Mouse (Mus musculus) right cerebral cortex, postnatal 10 days (tissue): ENCODE data around the gene Ccnq.
"Not testable (repeated sequence)": the region's sequence is repeated elsewhere in the genome, so short reads cannot be mapped to it uniquely, and the experiment has no call there.

Source experiments
- DNase-seq, 2 experiments: peaks; one replicate each; pipeline ENCODE4 v3.0.0; 2021; ENCODE audit warnings: low spot score in 2 of 2

Gene Ccnq

DNA sequence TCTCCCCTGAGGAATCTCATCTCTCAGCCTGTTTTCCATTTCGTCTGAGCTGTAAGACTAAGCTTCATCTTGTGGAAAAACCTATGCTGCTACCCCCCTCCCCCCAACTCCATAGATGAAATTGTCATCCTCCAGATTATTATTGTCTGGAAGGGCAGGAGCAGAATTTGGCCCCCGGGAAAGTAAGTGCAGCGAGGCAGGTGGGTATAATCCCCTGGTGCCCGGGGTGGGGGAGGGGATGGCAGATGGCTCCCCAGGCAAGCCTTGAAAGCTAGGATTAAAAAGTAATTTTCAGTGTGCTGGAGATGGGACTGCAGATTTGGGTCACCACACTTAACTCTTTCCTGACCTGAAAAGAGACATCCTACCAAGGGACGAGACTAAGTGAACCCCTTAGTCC is 10.7 kb upstream of the Ccnq start:
- DNase-seq = no peak

- no peak for DNase-seq
Observed at GRCm38 (mm10) chr11:78761086-78761485, 9.6 kb upstream of the Ccnq start.

- no peak for DNase-seq
Observed at GRCm38 (mm10) chr11:78755299-78755698, 3.8 kb upstream of the Ccnq start.

DNA sequence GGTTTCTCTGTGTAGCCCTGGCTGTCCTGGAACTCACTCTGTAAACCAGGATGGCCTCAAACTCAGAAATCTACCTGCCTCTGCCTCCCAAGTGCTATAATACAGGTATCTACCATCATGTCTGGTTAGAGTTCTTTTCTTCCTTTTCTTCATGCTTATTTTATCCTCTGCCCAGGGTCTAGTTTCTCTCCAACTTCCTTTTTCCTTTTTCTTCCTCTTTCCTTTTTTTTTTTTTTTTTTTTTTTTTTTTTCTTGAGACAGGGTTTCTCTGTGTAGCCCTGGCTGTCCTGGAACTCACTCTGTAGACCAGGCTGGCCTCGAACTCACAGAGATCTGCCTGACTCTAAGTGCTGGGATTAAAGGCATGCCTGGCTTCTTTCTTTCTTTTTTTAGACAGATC is 2.6 kb upstream of the Ccnq start:
- not testable (repeated sequence) for DNase-seq

GRCm38 (mm10) chr11:78753183-78753582 is 1.7 kb upstream of the Ccnq start:
- no peak for DNase-seq

GRCm38 (mm10) chr11:78751843-78752203 is 294 bp upstream of the Ccnq start:
- DNase-seq = no peak

DNA sequence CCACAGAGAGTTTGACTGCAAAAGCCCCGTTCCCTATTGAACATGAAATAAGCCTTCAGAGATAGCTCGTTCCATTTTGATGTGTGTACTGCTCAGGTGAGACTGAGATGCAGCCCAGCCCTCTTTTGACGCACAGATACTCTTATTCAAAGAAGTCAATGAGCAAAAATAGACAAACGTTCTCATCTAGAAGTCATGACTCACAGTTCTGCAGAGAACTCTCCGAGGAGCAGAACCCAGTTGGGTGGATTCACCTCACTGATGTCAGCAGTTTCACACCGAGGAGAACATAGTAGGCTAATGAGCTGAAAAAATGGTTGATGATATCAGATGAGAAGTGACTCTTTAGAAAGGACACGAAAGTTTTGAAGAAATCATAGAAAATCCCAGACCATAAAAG is 5.3 kb downstream of the Ccnq start:
- no peak for DNase-seq

DNA sequence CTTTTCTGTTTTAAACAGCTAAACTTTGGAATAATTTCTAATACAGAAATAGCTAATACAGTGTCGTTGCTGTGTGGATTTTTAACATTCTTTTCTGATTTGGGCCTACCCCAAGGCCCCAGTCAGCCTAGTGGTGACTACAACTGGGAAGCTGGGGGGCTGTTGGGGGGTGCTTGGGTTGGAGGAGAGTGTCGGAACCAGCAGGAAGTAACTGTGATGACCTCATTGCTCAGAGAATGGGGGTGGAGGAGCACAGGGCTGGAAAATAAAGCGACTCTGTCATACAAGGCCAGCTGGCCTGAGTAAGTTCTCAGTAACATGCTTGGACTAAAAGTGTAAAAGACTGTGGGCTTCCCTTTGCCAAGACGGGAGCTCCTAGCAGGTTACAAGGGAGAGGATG is 6.1 kb downstream of the Ccnq start:
- no peak for DNase-seq

DNA sequence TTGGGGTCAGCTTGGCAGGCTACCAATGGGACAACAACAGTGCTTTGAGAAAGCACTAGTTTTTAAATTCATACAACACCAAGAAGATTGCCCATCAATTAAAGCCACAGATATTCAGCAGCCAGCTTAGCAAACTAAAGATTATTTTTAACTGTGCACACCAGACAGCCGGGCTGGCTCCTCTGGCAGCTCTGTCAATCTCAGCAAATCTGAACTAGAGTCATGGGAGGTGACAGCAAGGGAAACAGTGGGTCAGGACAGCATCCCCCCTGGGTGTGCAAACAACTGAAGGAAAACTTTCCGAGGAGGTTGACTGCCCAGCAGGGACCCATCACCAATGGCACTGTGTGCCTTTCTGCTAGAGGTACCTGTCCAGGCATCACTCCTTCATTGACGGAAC is 9.1 kb downstream of the Ccnq start:
- no peak for DNase-seq

DNA sequence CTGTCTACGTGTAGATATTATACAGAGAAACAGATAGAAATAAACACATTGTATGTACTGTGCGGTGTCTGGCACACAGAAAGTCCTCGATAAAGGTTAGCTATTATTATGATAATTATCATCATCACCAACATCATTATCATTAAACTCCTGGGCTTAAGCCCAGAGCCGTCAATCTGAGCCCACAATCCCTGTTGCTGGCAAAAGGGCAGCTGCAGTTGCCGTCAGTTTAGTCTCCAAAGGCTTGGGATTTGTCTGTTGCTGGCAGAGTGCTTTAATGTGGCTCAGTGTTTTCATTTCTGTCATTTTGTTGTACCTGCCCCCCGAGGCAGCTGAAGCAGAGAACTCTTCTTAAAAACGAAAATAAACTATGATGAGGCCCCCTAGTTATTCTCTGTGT is 9.6 kb downstream of the Ccnq start:
- DNase-seq = peak in 1 of 2 experiments; percentile 38

DNA sequence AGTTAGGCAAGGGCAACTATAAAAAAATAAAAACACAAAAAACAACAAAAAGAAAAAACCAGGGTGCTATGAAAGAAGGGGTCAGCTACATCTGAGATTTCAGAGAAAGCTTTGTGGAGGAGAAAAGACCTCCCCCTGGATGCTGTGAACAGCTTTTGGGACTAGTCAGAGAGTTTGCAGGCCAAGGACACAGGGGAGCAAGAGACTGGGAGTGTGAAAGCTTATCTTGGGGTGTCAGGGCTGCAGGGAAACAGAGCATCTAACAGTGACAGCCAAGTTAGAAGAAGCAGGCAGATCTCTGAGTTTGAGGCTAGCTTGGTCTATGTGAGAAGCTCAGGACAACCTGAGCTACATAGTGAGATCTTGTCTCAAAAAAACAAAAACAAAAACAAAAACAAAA is 12.2 kb downstream of the Ccnq start:
- no peak for DNase-seq

DNA sequence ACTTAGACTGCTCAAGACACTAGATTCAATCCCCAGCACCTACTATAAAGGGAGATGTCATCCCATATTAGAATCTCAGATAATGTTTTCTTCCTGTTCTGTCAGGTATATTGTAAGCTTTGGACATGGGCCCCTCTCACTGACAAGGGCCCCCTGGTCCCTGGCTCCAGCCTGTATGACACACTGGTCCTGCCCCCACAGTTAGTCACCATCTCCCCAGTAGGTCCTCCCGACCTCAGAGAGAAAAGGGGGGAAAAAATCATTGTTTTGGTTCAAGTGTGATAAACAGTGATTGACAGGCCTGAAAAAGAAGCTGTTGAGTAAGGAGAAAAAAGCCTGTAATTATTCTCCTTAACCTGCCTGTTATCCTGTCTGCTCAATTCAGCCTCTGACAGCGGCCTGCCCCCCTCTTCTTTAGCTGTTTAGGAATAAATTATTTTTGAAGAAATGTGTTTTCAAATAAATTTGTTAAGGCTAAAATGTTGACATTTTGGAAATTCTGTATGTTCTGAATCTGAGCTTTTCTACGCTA is 14.6 kb downstream of the Ccnq start:
- DNase-seq = no peak

GRCm38 (mm10) chr11:78735168-78735567 is 16.4 kb downstream of the Ccnq start:
- no peak for DNase-seq

- DNase-seq = no peak
Observed at GRCm38 (mm10) chr11:78732619-78733018, 18.9 kb downstream of the Ccnq start.

- no peak for DNase-seq
Observed at GRCm38 (mm10) chr11:78730902-78731301, 20.6 kb downstream of the Ccnq start.

GRCm38 (mm10) chr11:78728041-78728440 is 23.5 kb downstream of the Ccnq start:
- DNase-seq = no peak

DNA sequence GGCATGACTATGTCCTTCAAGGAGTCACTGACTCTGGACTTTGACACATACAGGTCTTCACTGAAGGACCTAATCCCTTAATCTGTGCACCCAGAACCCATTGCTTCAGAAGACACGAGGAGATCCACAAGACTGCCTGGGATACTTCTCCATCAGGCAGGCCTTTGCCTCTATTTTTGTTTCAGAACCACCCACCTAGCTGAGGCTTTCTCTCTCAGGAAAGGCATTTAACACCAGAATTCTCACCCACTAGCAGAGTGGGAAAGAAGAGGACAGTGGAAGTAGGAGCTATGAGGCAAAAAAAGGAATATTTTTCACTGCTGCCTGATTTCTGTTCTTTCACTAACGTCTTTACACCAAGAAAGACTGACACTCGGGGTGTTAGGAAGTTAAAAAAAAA is 25.2 kb downstream of the Ccnq start:
- no peak for DNase-seq

DNA sequence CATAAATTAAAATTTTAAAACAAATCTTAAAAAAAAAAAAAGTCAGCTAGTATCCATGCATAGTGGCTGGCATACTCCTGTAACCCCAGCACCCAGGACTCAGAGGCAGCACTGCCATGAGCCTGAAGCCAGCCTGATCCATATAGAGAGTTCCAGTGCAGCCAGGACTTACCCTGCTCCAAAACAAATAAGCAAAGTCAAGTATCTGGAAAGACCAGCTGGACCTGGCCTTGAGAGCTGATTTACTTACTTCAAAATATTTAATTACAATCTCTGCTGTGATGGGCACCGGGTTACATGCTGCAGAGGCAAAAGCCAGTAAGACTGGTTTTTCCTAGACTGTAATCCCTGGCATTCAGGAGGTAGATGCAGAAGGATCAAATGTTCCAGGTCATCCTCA is 26.7 kb downstream of the Ccnq start:
- DNase-seq = no peak

GRCm38 (mm10) chr11:78721419-78721818 is 30.1 kb downstream of the Ccnq start:
- no peak for DNase-seq

DNA sequence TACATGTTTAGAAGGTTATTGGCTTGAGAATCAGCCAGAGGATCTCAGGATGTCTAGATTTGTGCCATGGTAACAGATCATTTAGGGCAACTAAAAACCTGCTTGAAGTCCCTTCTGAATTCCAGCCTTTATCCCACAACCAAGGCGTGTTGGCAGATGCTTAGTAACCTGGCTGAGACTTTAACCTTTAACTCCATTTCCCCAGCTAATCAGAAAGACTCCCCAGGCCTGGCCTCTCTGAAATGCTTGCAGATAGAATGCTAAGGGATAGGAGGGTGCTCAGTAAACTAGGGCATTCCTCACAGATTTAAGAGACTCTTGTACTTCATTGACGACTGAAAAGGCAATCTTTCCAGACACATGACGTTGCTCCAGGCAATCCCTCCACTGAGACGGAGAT is 33.9 kb downstream of the Ccnq start:
- DNase-seq = no peak

DNA sequence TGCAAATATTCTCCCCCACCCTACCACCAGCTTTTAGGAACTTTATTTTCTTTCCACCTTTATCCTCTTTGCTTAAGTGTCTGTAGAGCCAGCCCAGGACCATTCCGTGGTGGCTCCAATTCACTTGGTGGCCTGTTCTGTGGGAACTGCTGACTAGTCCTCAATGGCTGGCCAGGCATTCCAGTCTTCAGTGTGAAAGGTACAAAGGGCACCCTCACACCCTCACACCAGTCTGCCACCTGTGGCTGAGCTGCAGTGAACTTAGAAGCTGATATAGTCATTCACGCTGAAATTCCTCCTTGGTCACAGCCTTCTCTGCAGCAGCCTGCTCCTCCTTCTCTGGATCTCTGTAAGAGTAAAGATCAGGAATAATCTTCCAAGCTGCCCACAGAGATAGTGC is 42.9 kb downstream of the Ccnq start:
- DNase-seq = no peak

- DNase-seq = no peak
Observed at GRCm38 (mm10) chr11:78706026-78706425, 45.5 kb downstream of the Ccnq start.

- no peak for DNase-seq
Observed at GRCm38 (mm10) chr11:78703085-78703484, 48.4 kb downstream of the Ccnq start.

DNA sequence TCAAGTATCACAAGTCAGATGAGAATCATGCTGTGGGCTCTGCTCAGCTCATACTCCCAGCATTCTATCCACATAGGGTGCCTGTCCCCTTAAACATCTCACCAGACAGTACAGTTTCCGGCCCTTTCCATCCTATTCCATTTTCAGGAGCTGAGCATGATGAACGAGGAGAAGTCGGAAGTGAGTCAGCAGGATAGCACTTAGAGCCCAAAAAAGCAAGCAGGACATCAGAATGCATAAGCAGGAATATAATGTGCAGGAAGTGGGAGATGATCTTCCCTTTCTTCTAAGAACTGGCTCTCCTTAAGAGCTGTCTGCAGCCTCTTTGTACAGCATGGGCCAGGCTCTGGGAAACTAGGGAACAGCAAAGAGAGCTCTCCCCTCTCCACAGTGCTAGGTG is 49.2 kb downstream of the Ccnq start:
- DNase-seq = peak in 1 of 2 experiments; percentile 35
